Mouse (Mus musculus): ENCODE results near the gene Abcc9.
"Not testable (repeated sequence)": the region's sequence is repeated elsewhere in the genome, so short reads cannot be mapped to it uniquely, and the experiment has no call there.

Abcc9 gene

DNA sequence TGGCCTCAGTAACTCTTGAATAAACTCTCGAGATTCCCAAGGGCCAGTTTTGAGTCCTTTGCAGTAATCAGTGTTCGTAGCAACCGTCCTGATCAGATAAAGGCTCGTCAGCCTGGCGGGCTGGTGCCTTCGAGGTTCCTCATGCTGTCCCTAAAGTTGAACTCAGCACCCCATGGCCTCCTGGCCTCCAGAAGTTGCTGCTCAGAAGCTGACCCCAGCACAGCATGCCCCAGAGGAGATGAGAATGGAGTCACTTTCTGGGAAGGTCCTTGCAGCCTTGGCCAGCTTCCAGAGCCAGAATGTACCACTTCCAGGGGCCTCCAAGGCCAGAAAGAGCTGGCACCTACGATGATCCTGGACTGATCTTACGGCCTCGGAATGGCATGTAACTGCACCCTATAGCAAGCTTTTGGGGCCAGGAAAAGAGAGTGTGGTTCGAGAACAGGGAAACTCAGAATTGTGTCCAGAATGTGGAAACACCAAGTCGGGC lies 1.4 kb upstream of the Abcc9 start:
- no peak for DNase-seq (ENCODE audit: low spot score)

DNA sequence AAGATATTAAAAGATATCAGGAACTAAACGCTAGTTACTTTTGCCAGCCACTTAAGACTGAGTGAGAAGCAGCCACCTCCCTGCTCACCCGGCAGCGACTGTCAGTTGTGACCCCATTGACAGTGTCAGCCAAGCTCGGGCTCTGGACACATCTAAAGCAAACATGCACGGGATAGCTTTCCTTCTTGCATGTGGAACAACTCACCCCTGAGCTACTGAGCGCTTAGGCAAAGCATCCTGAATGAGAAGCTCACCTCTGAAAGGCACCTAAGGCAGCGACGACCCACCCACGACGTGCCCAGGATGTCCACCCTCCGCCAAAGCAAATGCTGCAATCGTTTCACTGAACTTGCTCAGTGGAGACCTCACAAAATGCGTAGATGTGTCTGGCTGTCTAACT lies 954 bp downstream of the Abcc9 start:
- no peak for DNase-seq (ENCODE audit: low spot score)

DNA sequence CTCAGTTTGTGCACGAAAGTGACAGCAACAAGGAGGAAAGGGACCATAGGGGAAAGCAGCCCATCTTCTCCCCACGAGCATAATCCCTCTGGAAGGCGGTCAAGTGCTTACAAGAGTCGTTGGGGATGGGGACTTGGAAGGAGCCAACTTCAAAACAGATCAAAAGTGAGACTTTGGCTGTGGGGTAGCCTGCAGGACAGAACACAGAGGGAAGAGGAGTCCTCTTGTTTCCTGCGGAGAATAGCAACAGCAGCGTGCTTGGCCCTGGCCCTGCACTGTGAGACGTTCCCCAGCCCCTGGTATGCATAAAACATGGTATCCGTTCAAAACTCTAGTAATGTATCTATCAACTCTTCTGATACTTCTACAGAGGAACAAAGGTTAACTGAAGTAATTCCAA lies 1.4 kb downstream of the Abcc9 start:
- no peak for DNase-seq (ENCODE audit: low spot score)

- no peak for DNase-seq (ENCODE audit: low spot score)
Measured at GRCm38 (mm10) chr6:142692085-142692484, 10.0 kb downstream of the Abcc9 start.

GRCm38 (mm10) chr6:142689673-142690072 lies 12.4 kb downstream of the Abcc9 start:
- DNase-seq (ENCODE audit: low spot score), result no peak

DNA sequence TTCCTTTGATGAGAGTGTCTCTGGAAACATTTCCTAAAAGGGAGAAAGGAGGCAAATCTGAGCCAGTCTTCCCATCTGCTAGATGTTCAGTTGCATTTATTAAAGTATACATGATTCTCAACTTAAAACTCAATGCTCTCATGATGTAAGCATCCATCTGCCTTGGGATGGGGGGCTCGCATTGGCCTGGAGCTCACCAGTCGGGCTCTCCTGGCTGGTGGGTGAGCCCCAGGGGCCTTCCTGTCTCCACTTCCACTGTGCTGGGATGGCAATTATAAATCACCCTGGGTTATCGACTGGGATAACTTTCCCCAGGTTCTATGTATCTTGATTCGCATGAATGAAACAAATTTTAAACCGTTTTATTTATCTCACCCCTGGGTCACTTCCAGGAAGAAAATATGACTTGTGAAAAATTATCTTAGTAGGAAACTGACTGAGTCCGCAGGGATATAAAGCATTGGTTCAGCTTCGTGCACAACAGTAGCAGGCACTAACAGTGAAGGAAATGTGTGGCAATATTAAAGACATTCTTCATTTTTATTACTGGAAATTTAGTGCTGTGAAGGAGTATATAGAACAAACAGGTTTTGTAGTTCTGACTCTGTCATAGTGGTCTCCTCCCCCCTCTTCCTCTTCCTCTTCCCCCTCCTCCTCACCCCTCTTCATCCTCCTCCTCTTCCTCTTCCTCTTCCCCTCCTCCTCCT lies 19.0 kb downstream of the Abcc9 start:
- DNase-seq (ENCODE audit: low spot score), result no peak

GRCm38 (mm10) chr6:142670021-142670420 lies 32.1 kb downstream of the Abcc9 start:
- DNase-seq (ENCODE audit: low spot score), result no peak

DNA sequence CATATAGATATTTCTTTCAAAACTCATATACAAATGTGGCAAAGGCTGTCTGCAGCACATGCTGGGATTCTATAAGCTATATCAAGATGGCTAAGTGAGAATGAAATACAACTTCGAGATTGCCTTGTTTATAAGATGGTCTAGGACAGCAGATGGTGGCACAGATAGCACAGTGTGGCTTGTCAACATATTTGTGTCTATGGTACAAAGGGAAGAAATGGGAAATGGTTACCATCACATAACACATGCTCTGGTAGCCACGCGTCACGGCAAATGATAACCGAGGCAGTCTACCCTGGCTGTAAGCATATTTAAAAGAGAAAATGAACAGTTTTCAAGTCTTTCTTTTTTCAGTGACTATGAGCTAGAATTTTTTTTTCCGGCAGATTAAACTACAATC lies 32.8 kb downstream of the Abcc9 start:
- no peak for DNase-seq (ENCODE audit: low spot score)

GRCm38 (mm10) chr6:142668831-142669230 lies 33.3 kb downstream of the Abcc9 start:
- DNase-seq (ENCODE audit: low spot score), result no peak

GRCm38 (mm10) chr6:142668419-142668766 lies 33.7 kb downstream of the Abcc9 start:
- DNase-seq (ENCODE audit: low spot score), result no peak

GRCm38 (mm10) chr6:142667701-142668418 lies 34.3 kb downstream of the Abcc9 start:
- DNase-seq (ENCODE audit: low spot score), result no peak

DNA sequence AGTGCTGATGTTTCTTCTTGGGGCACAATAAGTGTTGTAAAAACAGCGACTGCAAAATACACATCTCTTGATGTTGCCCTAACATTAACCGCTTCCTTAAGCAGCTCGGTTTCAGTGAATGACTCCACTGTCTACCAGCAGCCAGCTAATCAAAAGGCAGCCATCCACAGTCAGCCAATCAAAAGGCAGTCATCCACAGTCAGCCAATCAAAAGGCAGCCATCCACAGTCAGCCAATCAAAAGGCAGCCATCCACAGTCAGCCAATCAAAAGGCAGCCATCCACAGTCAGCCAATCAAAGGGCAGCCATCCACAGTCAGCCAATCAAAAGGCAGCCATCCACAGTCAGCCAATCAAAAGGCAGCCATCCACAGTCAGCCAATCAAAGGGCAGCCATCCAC lies 40.1 kb downstream of the Abcc9 start:
- DNase-seq (ENCODE audit: low spot score), result not testable (repeated sequence)

GRCm38 (mm10) chr6:142659038-142659437 lies 43.1 kb downstream of the Abcc9 start:
- DNase-seq (ENCODE audit: low spot score), result no peak

GRCm38 (mm10) chr6:142654561-142654960 lies 47.6 kb downstream of the Abcc9 start:
- DNase-seq (ENCODE audit: low spot score), result no peak

GRCm38 (mm10) chr6:142652175-142652574 lies 49.9 kb downstream of the Abcc9 start:
- no peak for DNase-seq (ENCODE audit: low spot score)

GRCm38 (mm10) chr6:142649331-142649730 lies 52.8 kb downstream of the Abcc9 start:
- DNase-seq (ENCODE audit: low spot score), result no peak

DNA sequence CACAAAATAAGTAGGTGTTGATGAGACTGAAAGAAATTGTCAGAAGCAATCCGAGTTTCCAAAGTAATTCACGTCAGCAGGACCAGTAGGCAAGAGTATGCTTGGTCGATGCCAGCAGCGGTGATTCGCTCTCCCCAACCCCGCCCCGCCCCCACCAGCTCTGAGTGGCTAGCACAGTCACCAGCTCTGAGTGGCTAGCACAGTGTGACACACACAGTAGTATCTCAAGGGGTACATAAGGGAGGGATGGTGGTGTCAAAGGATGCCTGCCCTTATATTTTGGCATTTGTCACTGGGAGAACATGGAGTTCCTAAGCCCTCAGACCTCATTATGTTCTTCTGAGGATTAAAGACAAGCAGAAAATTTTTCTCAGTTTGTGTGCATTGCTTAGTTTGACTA lies 56.6 kb downstream of the Abcc9 start:
- no peak for DNase-seq (ENCODE audit: low spot score)

GRCm38 (mm10) chr6:142639301-142639700 lies 62.8 kb downstream of the Abcc9 start:
- no peak for DNase-seq (ENCODE audit: low spot score)

DNA sequence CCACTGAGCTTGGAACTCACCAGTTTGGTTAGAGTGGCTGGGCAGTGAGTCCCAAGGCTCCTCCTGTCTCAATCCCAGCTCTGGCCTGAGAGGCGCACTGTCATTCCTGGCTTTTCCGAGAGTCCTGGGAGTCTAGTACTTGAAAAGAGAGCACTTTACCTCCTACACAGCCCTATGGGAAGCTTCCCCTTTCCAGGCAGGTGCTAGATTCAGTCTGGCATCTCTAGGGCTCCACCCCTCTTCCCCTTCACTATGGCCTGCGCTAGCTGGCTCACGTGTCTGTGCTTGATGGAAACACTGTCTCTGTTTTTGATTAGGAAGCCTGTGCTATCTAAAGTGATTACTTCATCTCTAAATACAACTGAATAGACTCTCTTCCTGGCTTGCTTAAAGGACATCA lies 66.5 kb downstream of the Abcc9 start:
- DNase-seq (ENCODE audit: low spot score), result no peak

DNA sequence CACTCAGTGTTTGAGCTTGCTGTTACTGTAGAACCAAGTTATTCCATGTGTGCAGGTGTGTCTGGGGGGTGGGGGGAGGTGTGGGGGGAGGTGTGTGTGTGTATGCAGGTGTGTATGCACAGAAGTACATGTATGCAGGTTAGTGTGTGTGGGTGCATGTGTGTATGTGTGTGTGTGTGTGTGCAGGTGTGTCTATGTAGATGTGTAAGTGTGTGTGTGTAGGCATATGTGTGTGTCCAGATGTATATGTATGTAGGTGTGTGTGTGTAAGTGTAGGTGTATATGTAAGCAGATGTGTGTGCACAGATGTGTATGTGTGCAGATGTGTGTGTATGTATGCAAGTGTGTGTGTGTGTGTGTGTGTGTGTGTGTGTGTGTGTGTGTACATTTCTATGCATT lies 66.9 kb downstream of the Abcc9 start:
- DNase-seq (ENCODE audit: low spot score), result no peak

GRCm38 (mm10) chr6:142634530-142635184 lies 67.5 kb downstream of the Abcc9 start:
- no peak for DNase-seq (ENCODE audit: low spot score)

DNA sequence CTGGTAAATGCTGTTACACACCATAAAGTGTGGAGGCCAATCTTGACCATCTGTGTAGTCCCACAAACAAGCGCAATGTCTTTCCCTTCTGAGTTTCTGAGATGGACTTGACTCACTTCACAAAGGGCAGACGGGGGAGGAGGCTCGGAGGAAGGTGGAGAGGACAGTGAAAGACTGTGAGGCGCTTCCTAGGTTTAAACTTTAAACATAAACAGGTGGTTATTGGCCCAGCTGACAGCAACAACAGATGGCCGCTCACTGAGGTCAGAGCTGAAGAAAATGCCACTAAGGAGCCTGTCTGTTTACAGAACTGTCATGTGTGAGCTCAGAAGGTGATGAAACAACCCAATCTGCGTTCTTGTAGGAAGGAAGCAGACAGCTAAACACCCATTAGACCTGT lies 78.8 kb downstream of the Abcc9 start:
- DNase-seq (ENCODE audit: low spot score), result no peak

DNA sequence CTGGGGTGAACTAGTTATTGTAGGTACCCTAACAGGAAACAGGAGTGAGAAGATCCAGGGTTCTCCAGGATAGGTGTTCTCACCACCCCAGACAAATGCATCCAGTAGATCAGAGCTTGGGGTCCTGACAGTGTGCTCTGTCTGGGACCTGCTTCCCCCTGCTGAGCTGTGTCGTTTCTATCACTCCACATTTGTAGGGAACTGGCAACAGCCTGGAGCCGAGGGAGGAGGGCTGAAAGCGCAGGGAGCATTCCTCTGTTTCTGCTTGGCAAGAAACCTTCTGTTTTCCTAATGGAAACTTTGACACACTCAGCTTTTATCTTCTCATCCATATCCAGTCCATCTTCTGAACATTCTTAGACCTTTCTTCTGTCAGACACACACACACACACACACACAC lies 85.5 kb downstream of the Abcc9 start:
- DNase-seq (ENCODE audit: low spot score), result no peak
